Mouse (Mus musculus) urinary bladder, postnatal 10 days (tissue): Measurements from ENCODE around the gene A230072I06Rik.

Experiments used
- DNase-seq: peaks from one replicate; pipeline ENCODE4 v3.0.0; 2022; ENCODE audit warnings: low spot score

The A230072I06Rik gene

GRCm38 (mm10) chr8:12278663-12279312 is at the start of gene A230072I06Rik:
Gene A230072I06Rik (plus strand): TSS chr8:12278819.
- no peak for DNase-seq

- DNase-seq, result no peak
Measured at GRCm38 (mm10) chr8:12234039-12234438, 44.6 kb upstream of the A230072I06Rik start.

- DNase-seq, result no peak
Measured at GRCm38 (mm10) chr8:12238775-12239174, 39.8 kb upstream of the A230072I06Rik start.

- DNase-seq, result no peak
Measured at GRCm38 (mm10) chr8:12240143-12240542, 38.5 kb upstream of the A230072I06Rik start.

- DNase-seq, result no peak
Measured at GRCm38 (mm10) chr8:12243746-12244145, 34.9 kb upstream of the A230072I06Rik start.

- no peak for DNase-seq
Measured at GRCm38 (mm10) chr8:12259890-12260289, 18.7 kb upstream of the A230072I06Rik start.

- no peak for DNase-seq
Measured at GRCm38 (mm10) chr8:12260476-12261029, 18.1 kb upstream of the A230072I06Rik start.

GRCm38 (mm10) chr8:12261556-12261955 is 17.1 kb upstream of the A230072I06Rik start:
- no peak for DNase-seq

GRCm38 (mm10) chr8:12264996-12265395 is 13.6 kb upstream of the A230072I06Rik start:
- no peak for DNase-seq

- DNase-seq, result no peak
Measured at GRCm38 (mm10) chr8:12267863-12268262, 10.8 kb upstream of the A230072I06Rik start.

- DNase-seq, result no peak
Measured at GRCm38 (mm10) chr8:12268306-12268829, 10.3 kb upstream of the A230072I06Rik start.

GRCm38 (mm10) chr8:12279482-12280192 is 1.0 kb downstream of the A230072I06Rik start:
- no peak for DNase-seq

- DNase-seq, result no peak
Measured at GRCm38 (mm10) chr8:12282128-12282527, 3.5 kb downstream of the A230072I06Rik start.

- DNase-seq, result no peak
Measured at GRCm38 (mm10) chr8:12290551-12290950, 11.9 kb downstream of the A230072I06Rik start.

GRCm38 (mm10) chr8:12298326-12298950 is 19.8 kb downstream of the A230072I06Rik start:
- DNase-seq, result no peak

- no peak for DNase-seq
Measured at GRCm38 (mm10) chr8:12301998-12302397, 23.4 kb downstream of the A230072I06Rik start.

GRCm38 (mm10) chr8:12312975-12313734 is 34.5 kb downstream of the A230072I06Rik start:
- no peak for DNase-seq

GRCm38 (mm10) chr8:12314258-12314657 is 35.6 kb downstream of the A230072I06Rik start:
- DNase-seq, result no peak

GRCm38 (mm10) chr8:12315177-12315576 is 36.6 kb downstream of the A230072I06Rik start:
- no peak for DNase-seq

GRCm38 (mm10) chr8:12319755-12320455 is 41.3 kb downstream of the A230072I06Rik start:
- no peak for DNase-seq

- no peak for DNase-seq
Measured at GRCm38 (mm10) chr8:12322071-12322470, 43.5 kb downstream of the A230072I06Rik start.
